Mouse (Mus musculus) hindbrain, postnatal 0 days (tissue): ENCODE data around the gene Egf. TPM values are rescaled to one million over a fixed set of nuclear protein-coding genes. Genes with fewer than 3 reads are reported as not detected.

Source experiments
- ATAC-seq: fragments of 200-750 bp; cut with Nextera tagmentation; 2 replicates; pipeline ENCODE4 v1.8.0; 2017; ENCODE audit warnings: mild to moderate bottlenecking, moderate TSS enrichment, moderate library complexity
- DNase-seq: peaks from one replicate; pipeline ENCODE4 v3.0.0-alpha.2; 2015; ENCODE audit warnings: low spot score
- H3K27ac ChIP-seq: fragments of 300-500 bp; sonication (generic); 2 replicates; pipeline ENCODE4 v1.5.1; 2014; ENCODE audit warnings: mild to moderate bottlenecking
- H3K27me3 ChIP-seq: fragments of 300-500 bp; sonication (generic); 2 replicates; pipeline ENCODE4 v1.6.1; 2014; ENCODE audit warnings: low read length, mixed read lengths; ENCODE audit not compliant: insufficient read depth
- H3K36me3 ChIP-seq: fragments of 300-500 bp; sonication (generic); 2 replicates; pipeline ENCODE4 v1.6.1; 2014; ENCODE audit warnings: low read length, mixed read lengths; ENCODE audit not compliant: insufficient read depth
- H3K4me1 ChIP-seq: fragments of 300-500 bp; sonication (generic); 2 replicates; pipeline ENCODE4 v1.6.1; 2014; ENCODE audit warnings: antibody characterized with exemption, low read length, mixed read lengths; ENCODE audit not compliant: insufficient read depth
- H3K4me2 ChIP-seq: fragments of 300-500 bp; sonication (generic); 2 replicates; pipeline ENCODE4 v1.6.1; 2014; ENCODE audit warnings: low read depth, mild to moderate bottlenecking, low read length, moderate library complexity, mixed read lengths
- H3K4me3 ChIP-seq: fragments of 300-500 bp; sonication (generic); 2 replicates; pipeline ENCODE4 v1.5.1; 2014; ENCODE audit warnings: low read length
- H3K9ac ChIP-seq: fragments of 300-500 bp; sonication (generic); replicated peaks from 2 replicates; pipeline ENCODE4 v1.6.1; 2014; ENCODE audit warnings: mild to moderate bottlenecking, low read length, moderate library complexity, mixed read lengths
- H3K9me3 ChIP-seq: fragments of 300-500 bp; sonication (generic); 2 replicates; pipeline ENCODE4 v1.6.1; 2016; ENCODE audit warnings: low read length, mixed read lengths
- CTCF ChIP-seq: IDR thresholded peaks from 2 replicates; pipeline ENCODE4 v1.5.1; 2016; ENCODE audit warnings: antibody characterized with exemption, control low read depth, low read depth
- WGBS: fragments of 180-500 bp; shearing (Covaris S2); extraction: QIAGEN DNeasy Blood & Tissue Kit; methylation state at CpG from one replicate; pipeline ENCODE4 v1.1.7; 2014; 5-methylcytosine and 5-hydroxymethylcytosine counted together
- polyA plus RNA-seq: library from polyadenylated mRNA; unstranded; fragments of >200 nt; fragmentation: Nextera tagmentation; extraction: Ambion mirVana; gene quantifications from 2 replicates; pipeline ENCODE4 v1.2.1, GENCODE M21; 2015
- total RNA-seq: library from RNA; depleted of rRNA; stranded (reverse); fragments of >200 nt; gene quantifications from 2 replicates; pipeline ENCODE4 v1.2.3, GENCODE M21; 2014

Egf gene
- total and polyA plus RNA-seq, 2 experiments from 2014 or later: 1.2 to 1.3 TPM

GRCm38 (mm10) chr3:129724505-129724904, 30.6 kb downstream of the Egf start:
- 61% methylated on average over 5 of the region's 5 CpGs for whole genome bisulfite sequencing
- Histone ChIP-seq H3K9ac (0 out of 2 replicates have a peak overlapping the region, but pooled peaks have one; percentile 34), H3K36me3 (no peaks in the 10 kb centered on the region), H3K27ac (peak overlapping the region; percentile 71; the same call in 1 of the 2 replicates), H3K4me2 (peak overlapping the region; percentile 66), H3K9me3 (no peaks in the 10 kb centered on the region), H3K27me3 (no peaks in the 10 kb centered on the region), H3K4me1 (no peaks in the 10 kb centered on the region), H3K4me3 (peak overlapping the region; percentile 46)
- TF ChIP-seq CTCF: no peak
- ATAC-seq (no peak), DNase-seq (no peak)

- WGBS: 55% methylated on average over 4 of the region's 4 CpGs
- Histone ChIP-seq H3K4me3 (no peak overlapping the region), H3K36me3 (no peaks in the 10 kb centered on the region), H3K27me3 (no peaks in the 10 kb centered on the region), H3K4me2 (no peak overlapping the region), H3K9ac (no peak overlapping the region), H3K4me1 (no peaks in the 10 kb centered on the region), H3K27ac (no peak overlapping the region), H3K9me3 (no peaks in the 10 kb centered on the region)
- TF ChIP-seq CTCF: no peak
- no peak for ATAC-seq
- DNase-seq: no peak
These were observed 31.8 kb downstream of the Egf start for GRCm38 (mm10) chr3:129723311-129723710.

- H3K4me2 ChIP-seq: no peak overlapping the region
- no peaks in the 10 kb centered on the region for H3K9me3 ChIP-seq
- no peak for TF ChIP-seq CTCF
- H3K27me3 ChIP-seq: no peaks in the 10 kb centered on the region
- 0 out of 2 replicates have a peak, but pooled peaks cover 5% of the 10 kb centered on the region for H3K36me3 ChIP-seq
- H3K4me1 ChIP-seq: no peaks in the 10 kb centered on the region
- DNase-seq (no peak), ATAC-seq (no peak)
- no peak overlapping the region for H3K4me3 ChIP-seq
- 85% methylated on average over 15 of the region's 15 CpGs for WGBS
- H3K27ac ChIP-seq: no peak overlapping the region
- no peak overlapping the region for H3K9ac ChIP-seq
These were observed 40.5 kb downstream of the Egf start for GRCm38 (mm10) chr3:129714542-129715145.

GRCm38 (mm10) chr3:129708157-129708556, 47.0 kb downstream of the Egf start:
- WGBS: 19% methylated on average over 5 of the region's 5 CpGs

GRCm38 (mm10) chr3:129698882-129699281, 56.2 kb downstream of the Egf start:
- no peaks in the 10 kb centered on the region for H3K9me3 ChIP-seq
- no peaks in the 10 kb centered on the region for H3K27me3 ChIP-seq
- no peak for DNase-seq
- no peak overlapping the region for H3K4me2 ChIP-seq
- H3K9ac ChIP-seq: no peak overlapping the region
- no peak for ATAC-seq
- WGBS: 72% methylated on average over 8 of the region's 8 CpGs
- H3K4me3 ChIP-seq: no peak overlapping the region
- H3K36me3 ChIP-seq: no peaks in the 10 kb centered on the region
- H3K27ac ChIP-seq: no peak overlapping the region
- no peak for TF ChIP-seq CTCF
- no peaks in the 10 kb centered on the region for H3K4me1 ChIP-seq

More at GRCm38 (mm10) chr3:129708157-129708556, 47.0 kb downstream of the Egf start:
- ATAC-seq: peak; percentile 62; the same call in 1 of the 2 replicates
- Histone ChIP-seq H3K9me3 (no peaks in the 10 kb centered on the region), H3K4me3 (no peak overlapping the region), H3K36me3 (0 out of 2 replicates have a peak, but pooled peaks cover 5% of the 10 kb centered on the region), H3K4me2 (no peak overlapping the region), H3K4me1 (no peaks in the 10 kb centered on the region), H3K27ac (no peak overlapping the region), H3K27me3 (no peaks in the 10 kb centered on the region), H3K9ac (no peak overlapping the region)
- peak; percentile 76 for TF ChIP-seq CTCF
- peak; percentile 71 for DNase-seq

GRCm38 (mm10) chr3:129698365-129698764, 56.8 kb downstream of the Egf start:
- Histone ChIP-seq H3K9ac (no peak overlapping the region), H3K4me3 (no peak overlapping the region), H3K27me3 (no peaks in the 10 kb centered on the region), H3K4me1 (no peaks in the 10 kb centered on the region), H3K9me3 (no peaks in the 10 kb centered on the region), H3K27ac (no peak overlapping the region), H3K36me3 (no peaks in the 10 kb centered on the region), H3K4me2 (no peak overlapping the region)
- TF ChIP-seq CTCF: no peak
- WGBS: 83% methylated on average over 6 of the region's 6 CpGs
- DNase-seq (no peak), ATAC-seq (no peak)

GRCm38 (mm10) chr3:129697691-129698090, 57.4 kb downstream of the Egf start:
- 87% methylated on average over 10 of the region's 10 CpGs for WGBS
- ATAC-seq: no peak
- no peaks in the 10 kb centered on the region for H3K36me3 ChIP-seq
- TF ChIP-seq CTCF: no peak
- no peak overlapping the region for H3K4me2 ChIP-seq
- H3K9ac ChIP-seq: no peak overlapping the region
- no peak overlapping the region for H3K4me3 ChIP-seq
- DNase-seq: no peak
- no peaks in the 10 kb centered on the region for H3K9me3 ChIP-seq
- H3K4me1 ChIP-seq: no peaks in the 10 kb centered on the region
- H3K27ac ChIP-seq: no peak overlapping the region
- H3K27me3 ChIP-seq: no peaks in the 10 kb centered on the region
